Mouse (Mus musculus) heart, embryonic 16.5 days (tissue): ENCODE data around the gene Arhgap24. TPM values are rescaled to one million over a fixed set of nuclear protein-coding genes. Genes with fewer than 3 reads are reported as not detected.

Experiments used
- ATAC-seq: fragments of 200-750 bp; cut with Nextera tagmentation; replicated peaks from 2 replicates; pipeline ENCODE4 v1.8.0; 2017; ENCODE audit warnings: moderate number of reproducible peaks; ENCODE audit not compliant: insufficient read depth, low FRiP score; ENCODE audit errors: extremely low read depth
- H3K27ac ChIP-seq: fragments of 300-500 bp; sonication (generic); 2 replicates; pipeline ENCODE4 v1.5.1; 2014; ENCODE audit warnings: mild to moderate bottlenecking, low read length, control low read depth, moderate library complexity
- H3K27me3 ChIP-seq: fragments of 300-500 bp; sonication (generic); 2 replicates; pipeline ENCODE4 v1.6.1; 2014; ENCODE audit warnings: low read length, mixed read lengths; ENCODE audit not compliant: control insufficient read depth, insufficient read depth
- H3K36me3 ChIP-seq: fragments of 300-500 bp; sonication (generic); 2 replicates; pipeline ENCODE4 v1.6.1; 2014; ENCODE audit not compliant: control insufficient read depth, insufficient read depth
- H3K4me1 ChIP-seq: fragments of 300-500 bp; sonication (generic); 2 replicates; pipeline ENCODE4 v1.6.1; 2014; ENCODE audit warnings: low read length, mixed read lengths; ENCODE audit not compliant: control insufficient read depth, insufficient read depth
- H3K4me2 ChIP-seq: fragments of 300-500 bp; sonication (generic); 2 replicates; pipeline ENCODE4 v1.6.1; 2014; ENCODE audit warnings: low read depth, mild to moderate bottlenecking, control low read depth, low read length
- H3K4me3 ChIP-seq: fragments of 300-500 bp; sonication (generic); 2 replicates; pipeline ENCODE4 v1.5.1; 2014; ENCODE audit warnings: mild to moderate bottlenecking, control low read depth, low read length
- H3K9ac ChIP-seq: fragments of 300-500 bp; sonication (generic); 2 replicates; pipeline ENCODE4 v1.6.1; 2014; ENCODE audit warnings: low read length, control low read depth
- H3K9me3 ChIP-seq: fragments of 300-500 bp; sonication (generic); replicated peaks from 2 replicates; pipeline ENCODE4 v1.6.1; 2016; ENCODE audit warnings: low read length; ENCODE audit not compliant: control insufficient read depth
- WGBS: fragments of 180-500 bp; shearing (Covaris S2); extraction: QIAGEN DNeasy Blood & Tissue Kit; methylation state at CpG from one replicate; pipeline ENCODE4 v1.1.7; 2014; 5-methylcytosine and 5-hydroxymethylcytosine counted together
- polyA plus RNA-seq: library from polyadenylated mRNA; unstranded; fragments of >200 nt; fragmentation: Nextera tagmentation; extraction: Ambion mirVana; gene quantifications from 2 replicates; pipeline ENCODE4 v1.2.1, GENCODE M21; 2015

Gene Arhgap24
- polyA plus RNA-seq, 1 experiment from 2014 or later: 18.2 TPM

DNA sequence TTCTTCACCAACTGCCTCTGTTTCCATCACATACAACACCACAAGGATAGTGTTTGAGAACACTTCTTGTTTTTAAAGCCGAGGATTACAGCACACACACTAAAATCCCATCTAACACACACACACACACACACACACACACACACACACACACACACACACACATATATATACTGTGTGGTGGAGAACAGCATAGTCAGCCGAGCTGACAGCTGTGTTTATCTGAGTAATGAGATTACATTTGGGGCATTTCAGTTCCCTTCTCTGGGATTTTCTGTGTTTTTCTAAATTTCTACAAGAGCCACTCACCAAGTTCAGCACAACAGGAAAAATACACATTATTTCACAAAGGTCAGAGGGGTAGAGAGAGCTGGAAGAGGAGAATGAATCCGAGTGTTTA is 96.5 kb downstream of the Arhgap24 start:
- 49% methylated on average over 3 of the region's 3 CpGs for WGBS
- no peaks in the 10 kb centered on the region for H3K27me3 ChIP-seq
- no peak overlapping the region for H3K27ac ChIP-seq
- H3K36me3 ChIP-seq: no peaks in the 10 kb centered on the region
- 0 out of 2 replicates have a peak, but pooled peaks cover 3% of the 10 kb centered on the region for H3K9me3 ChIP-seq
- ATAC-seq: no peak
- H3K4me2 ChIP-seq: no peak overlapping the region
- no peak overlapping the region for H3K9ac ChIP-seq
- no peak overlapping the region for H3K4me3 ChIP-seq
- H3K4me1 ChIP-seq: no peaks in the 10 kb centered on the region

DNA sequence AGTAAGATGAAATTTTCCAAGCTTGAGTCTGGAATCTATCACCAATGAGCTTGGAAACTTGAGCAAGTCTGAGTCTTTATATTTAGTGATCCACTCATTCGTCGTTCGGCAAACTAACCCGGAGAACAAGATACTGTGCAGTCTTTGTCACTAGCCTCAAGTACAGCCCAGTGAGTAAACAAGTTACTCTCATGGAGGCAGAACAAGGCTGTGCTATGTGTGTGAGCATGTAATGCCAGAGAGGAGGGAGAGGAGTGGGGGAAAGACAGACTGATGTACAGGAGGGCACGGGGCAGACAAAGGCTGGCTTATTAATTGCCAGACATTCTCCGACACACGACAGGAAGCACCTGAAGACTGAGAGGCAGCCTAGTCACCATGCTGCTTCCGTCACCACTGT is 97.2 kb downstream of the Arhgap24 start:
- Histone ChIP-seq H3K36me3 (no peaks in the 10 kb centered on the region), H3K4me1 (no peaks in the 10 kb centered on the region), H3K27ac (no peak overlapping the region), H3K9me3 (0 out of 2 replicates have a peak, but pooled peaks cover 3% of the 10 kb centered on the region), H3K4me3 (no peak overlapping the region), H3K27me3 (no peaks in the 10 kb centered on the region), H3K9ac (no peak overlapping the region), H3K4me2 (no peak overlapping the region)
- no peak for ATAC-seq
- WGBS: 59% methylated on average over 8 of the region's 8 CpGs

DNA sequence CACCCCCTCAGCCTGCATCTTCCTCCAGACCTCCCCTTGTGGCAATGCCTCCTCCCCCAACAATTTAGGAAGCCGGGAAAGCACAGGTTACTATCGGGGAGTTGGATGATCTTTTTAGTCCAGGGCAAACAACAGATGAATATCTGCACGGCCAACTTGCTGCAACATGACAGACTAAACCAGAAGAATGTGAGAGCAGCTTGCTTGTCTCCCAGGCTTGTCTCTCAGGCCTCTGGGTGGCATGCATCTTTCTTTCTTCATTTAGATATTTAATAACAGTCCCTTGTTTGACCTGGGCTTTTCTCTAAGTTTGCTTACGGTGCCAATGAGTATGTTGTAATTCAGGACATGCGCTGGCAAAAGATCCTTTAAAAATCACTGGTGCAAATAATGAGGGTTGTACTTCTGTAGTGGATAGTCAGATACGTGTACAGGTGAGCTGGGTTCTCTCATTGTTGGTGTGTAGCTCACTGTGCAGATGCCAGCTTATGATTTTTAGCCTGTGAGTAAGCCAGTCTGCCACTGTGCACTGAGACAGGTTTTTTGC is 101.7 kb downstream of the Arhgap24 start:
- no peak overlapping the region for H3K9ac ChIP-seq
- H3K9me3 ChIP-seq: peaks cover 4% of the 10 kb centered on the region; the same call in 1 of the 2 replicates
- H3K4me2 ChIP-seq: no peak overlapping the region
- no peak overlapping the region for H3K4me3 ChIP-seq
- ATAC-seq: no peak
- WGBS: 68% methylated on average over 6 of the region's 6 CpGs
- H3K27me3 ChIP-seq: no peaks in the 10 kb centered on the region
- H3K27ac ChIP-seq: no peak overlapping the region
- H3K36me3 ChIP-seq: no peaks in the 10 kb centered on the region
- no peaks in the 10 kb centered on the region for H3K4me1 ChIP-seq

DNA sequence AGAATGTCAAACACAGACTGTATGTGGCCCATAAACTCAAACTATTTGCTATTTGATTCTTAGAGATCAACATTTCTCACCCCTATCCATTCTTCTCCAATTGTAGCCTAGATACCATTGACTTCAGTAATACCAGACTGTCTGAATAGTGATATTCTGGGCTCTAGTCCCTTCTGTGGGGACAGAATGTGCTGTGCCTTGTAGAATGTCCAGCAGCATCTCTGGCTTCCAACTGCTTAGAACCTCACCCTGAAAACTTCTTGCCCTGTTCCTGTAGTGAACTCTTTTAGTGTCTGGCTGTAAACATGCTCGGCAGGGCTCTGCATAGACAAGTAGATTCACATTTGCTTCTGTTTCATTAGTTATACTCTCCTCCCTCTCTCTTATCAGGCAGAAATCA is 110.2 kb downstream of the Arhgap24 start:
- Histone ChIP-seq H3K36me3 (no peaks in the 10 kb centered on the region), H3K27me3 (no peaks in the 10 kb centered on the region), H3K4me3 (no peak overlapping the region), H3K9ac (no peak overlapping the region), H3K4me1 (no peaks in the 10 kb centered on the region), H3K9me3 (peaks cover 1% of the 10 kb centered on the region; the same call in 1 of the 2 replicates), H3K4me2 (no peak overlapping the region), H3K27ac (no peak overlapping the region)
- no peak for ATAC-seq
- 82% methylated on average over 1 of the region's 1 CpGs for WGBS

DNA sequence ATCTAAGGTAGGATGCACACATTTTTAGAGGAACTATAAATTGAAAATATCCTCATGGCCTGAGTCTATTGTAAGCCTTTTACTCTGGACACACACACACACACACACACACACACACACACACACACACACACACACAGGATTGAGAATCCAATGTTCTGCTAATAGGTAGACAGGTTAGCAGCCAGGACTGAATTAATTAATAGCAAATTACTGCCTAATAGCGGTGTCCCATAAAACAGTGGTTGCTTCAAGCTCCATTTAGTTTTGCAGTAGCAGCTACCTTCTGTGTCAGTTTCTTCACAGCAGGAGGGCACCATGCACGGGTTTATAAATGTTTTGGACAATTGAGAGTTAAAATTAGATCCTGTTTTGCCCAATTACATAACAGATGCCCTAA is 111.9 kb downstream of the Arhgap24 start:
- Histone ChIP-seq H3K4me1 (no peaks in the 10 kb centered on the region), H3K4me2 (no peak overlapping the region), H3K27ac (no peak overlapping the region), H3K9me3 (no peaks in the 10 kb centered on the region), H3K4me3 (no peak overlapping the region), H3K27me3 (no peaks in the 10 kb centered on the region), H3K36me3 (no peaks in the 10 kb centered on the region), H3K9ac (no peak overlapping the region)
- WGBS: 78% methylated on average over 2 of the region's 2 CpGs
- no peak for ATAC-seq

DNA sequence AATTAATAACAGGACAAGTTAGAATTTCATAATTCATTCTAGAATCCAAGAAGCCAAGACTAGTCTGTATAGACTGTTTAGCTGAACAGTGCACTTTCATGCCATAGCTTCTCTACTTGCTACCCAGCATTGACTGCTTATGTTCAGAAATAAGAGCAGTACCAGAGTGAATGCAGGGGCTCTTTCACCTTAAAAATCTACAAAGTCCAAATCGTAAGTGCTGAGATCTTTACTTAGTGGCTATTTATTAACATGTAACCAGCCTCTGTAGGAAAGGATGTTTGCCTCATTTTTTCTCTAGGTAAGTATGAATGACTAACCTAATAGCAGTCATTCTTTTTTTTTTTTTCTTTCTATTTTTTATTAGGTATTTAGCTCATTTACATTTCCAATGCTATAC is 117.9 kb downstream of the Arhgap24 start:
- Histone ChIP-seq H3K27me3 (no peaks in the 10 kb centered on the region), H3K4me2 (no peak overlapping the region), H3K4me1 (no peaks in the 10 kb centered on the region), H3K9me3 (no peaks in the 10 kb centered on the region), H3K36me3 (no peaks in the 10 kb centered on the region), H3K27ac (no peak overlapping the region), H3K9ac (no peak overlapping the region), H3K4me3 (no peak overlapping the region)
- ATAC-seq: no peak
- 83% methylated on average over 1 of the region's 1 CpGs for WGBS

DNA sequence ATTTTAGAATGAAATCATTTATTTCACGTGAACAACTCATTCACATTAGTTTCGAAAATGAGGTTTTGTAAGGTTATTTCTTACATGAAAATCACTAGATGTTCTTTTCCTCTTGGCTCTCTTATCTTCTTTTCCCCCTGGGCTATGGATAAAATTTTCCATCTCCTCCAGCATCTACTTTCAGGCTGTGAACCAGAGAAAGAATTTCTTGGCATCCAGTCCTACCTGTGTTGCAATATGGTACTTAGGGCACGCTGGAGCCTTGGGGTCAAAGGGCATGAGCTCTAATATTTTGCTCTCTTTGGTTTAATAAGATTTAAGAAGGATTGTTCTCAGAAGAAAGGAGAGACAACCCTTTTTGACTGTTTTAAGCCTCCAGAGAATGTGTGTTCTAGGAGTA is 132.4 kb downstream of the Arhgap24 start:
- ATAC-seq: no peak
- 69% methylated on average over 3 of the region's 3 CpGs for WGBS
- Histone ChIP-seq H3K9me3 (no peaks in the 10 kb centered on the region), H3K27me3 (no peaks in the 10 kb centered on the region), H3K9ac (no peak overlapping the region), H3K4me1 (no peaks in the 10 kb centered on the region), H3K4me3 (no peak overlapping the region), H3K4me2 (no peak overlapping the region), H3K36me3 (no peaks in the 10 kb centered on the region), H3K27ac (no peak overlapping the region)

DNA sequence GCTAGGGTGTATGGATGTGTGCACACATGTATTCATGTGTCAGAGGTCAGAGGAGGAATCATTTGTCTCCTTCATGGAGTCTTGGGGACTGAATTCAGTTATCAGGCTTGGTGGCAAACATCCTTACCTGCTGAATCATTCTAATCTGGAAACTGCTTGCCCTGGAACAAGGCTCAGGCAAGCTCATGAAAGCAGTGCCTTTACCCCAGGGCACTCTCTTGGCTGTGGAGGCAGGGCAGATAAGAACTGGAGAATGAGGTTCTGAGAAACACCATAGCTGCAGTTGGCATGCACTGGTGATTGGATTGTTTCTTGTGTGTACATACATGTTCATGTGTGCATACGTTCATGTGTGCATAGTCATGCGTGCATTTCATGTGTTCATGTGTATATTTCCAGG is 132.9 kb downstream of the Arhgap24 start:
- H3K27me3 ChIP-seq: no peaks in the 10 kb centered on the region
- no peaks in the 10 kb centered on the region for H3K36me3 ChIP-seq
- no peaks in the 10 kb centered on the region for H3K9me3 ChIP-seq
- H3K4me3 ChIP-seq: no peak overlapping the region
- no peak overlapping the region for H3K27ac ChIP-seq
- no peaks in the 10 kb centered on the region for H3K4me1 ChIP-seq
- no peak overlapping the region for H3K4me2 ChIP-seq
- 89% methylated on average over 2 of the region's 2 CpGs for WGBS
- ATAC-seq: no peak
- H3K9ac ChIP-seq: no peak overlapping the region

DNA sequence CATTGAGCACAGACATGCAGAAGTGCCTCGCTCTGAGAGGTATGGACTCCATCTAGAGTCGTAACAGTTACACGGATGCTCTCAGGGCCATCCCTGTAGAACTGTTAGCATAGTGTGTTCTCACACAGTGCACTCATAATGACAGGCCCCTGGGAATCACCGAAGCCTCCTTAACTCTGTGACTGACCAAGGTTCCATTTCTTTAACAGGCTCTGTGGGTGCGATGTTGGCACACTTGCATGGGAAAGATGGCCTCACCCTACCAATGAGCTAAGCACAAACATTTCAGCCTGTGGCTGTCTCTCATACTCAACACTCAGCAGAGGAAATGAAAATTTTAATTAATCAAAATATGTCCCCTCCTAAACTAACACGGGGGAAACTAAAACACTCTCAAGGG is 134.1 kb downstream of the Arhgap24 start:
- Histone ChIP-seq H3K36me3 (no peaks in the 10 kb centered on the region), H3K4me2 (no peak overlapping the region), H3K4me1 (no peaks in the 10 kb centered on the region), H3K9me3 (no peaks in the 10 kb centered on the region), H3K27me3 (no peaks in the 10 kb centered on the region), H3K9ac (no peak overlapping the region), H3K4me3 (no peak overlapping the region), H3K27ac (no peak overlapping the region)
- WGBS: 87% methylated on average over 6 of the region's 6 CpGs
- no peak for ATAC-seq
